Mouse (Mus musculus) midbrain, embryonic 15.5 days (tissue): ENCODE measurements around the gene Prm3. TPM values are rescaled to one million over a fixed set of nuclear protein-coding genes. Genes with fewer than 3 reads are reported as not detected.
A peak's percentile ranks its signal among the peaks of the same experiment; 100 is the strongest.

ENCODE experiments used
- ATAC-seq: fragments of 200-750 bp; cut with Nextera tagmentation; replicated peaks from 2 replicates; pipeline ENCODE4 v1.8.0; 2017; ENCODE audit warnings: moderate TSS enrichment
- H3K27ac ChIP-seq: fragments of 300-500 bp; sonication (generic); 2 replicates; pipeline ENCODE4 v1.5.1; 2015; ENCODE audit warnings: mild to moderate bottlenecking, inconsistent platforms
- H3K27me3 ChIP-seq: fragments of 300-500 bp; sonication (generic); replicated peaks from 2 replicates; pipeline ENCODE4 v1.6.1; 2015; ENCODE audit warnings: inconsistent platforms
- H3K36me3 ChIP-seq: fragments of 300-500 bp; sonication (generic); replicated peaks from 2 replicates; pipeline ENCODE4 v1.6.1; 2015; ENCODE audit warnings: inconsistent platforms
- H3K4me1 ChIP-seq: fragments of 300-500 bp; sonication (generic); 2 replicates; pipeline ENCODE4 v1.6.1; 2015; ENCODE audit warnings: inconsistent platforms
- H3K4me2 ChIP-seq: fragments of 300-500 bp; sonication (generic); 2 replicates; pipeline ENCODE4 v1.6.1; 2015; ENCODE audit warnings: inconsistent platforms, mild to moderate bottlenecking, moderate library complexity
- H3K4me3 ChIP-seq: fragments of 300-500 bp; sonication (generic); 2 replicates; pipeline ENCODE4 v1.5.1; 2015; ENCODE audit warnings: mild to moderate bottlenecking, inconsistent platforms
- H3K9ac ChIP-seq: fragments of 300-500 bp; sonication (generic); 2 replicates; pipeline ENCODE4 v1.6.1; 2015; ENCODE audit warnings: mild to moderate bottlenecking, inconsistent platforms
- H3K9me3 ChIP-seq: fragments of 300-500 bp; sonication (generic); 2 replicates; pipeline ENCODE4 v1.6.1; 2016; ENCODE audit warnings: inconsistent platforms
- WGBS: fragments of 180-500 bp; shearing (Covaris S2); methylation state at CpG from one replicate; pipeline ENCODE4 v1.1.7; 2015; ENCODE audit warnings: mixed read lengths; 5-methylcytosine and 5-hydroxymethylcytosine counted together
- polyA plus RNA-seq: library from polyadenylated mRNA; unstranded; fragments of >200 nt; fragmentation: Nextera tagmentation; extraction: Ambion mirVana; gene quantifications from 2 replicates; pipeline ENCODE4 v1.2.1, GENCODE M21; 2015

Gene Prm3
- polyA plus RNA-seq, 1 experiment from 2014 or later = not detected

GRCm38 (mm10) chr16:10787548-10788058 lies 3.1 kb downstream of the Prm3 start:
- ATAC-seq = no peak

GRCm38 (mm10) chr16:10786782-10787547 lies 3.7 kb downstream of the Prm3 start:
- H3K27ac ChIP-seq = no peak overlapping the region
- WGBS = 71% methylated on average over 4 of the region's 4 CpGs
- H3K9me3 ChIP-seq = no peaks in the 10 kb centered on the region
- H3K4me1 ChIP-seq = peaks cover 35% of the 10 kb centered on the region
- H3K9ac ChIP-seq = no peak overlapping the region
- peak overlapping the region; percentile 91 for H3K4me2 ChIP-seq
- no peaks in the 10 kb centered on the region for H3K36me3 ChIP-seq
- no peak overlapping the region for H3K4me3 ChIP-seq
- no peak for ATAC-seq
- H3K27me3 ChIP-seq = peaks cover 8% of the 10 kb centered on the region; the same call in 1 of the 2 replicates

More at GRCm38 (mm10) chr16:10787548-10788058, 3.1 kb downstream of the Prm3 start:
- 83% methylated on average over 7 of the region's 7 CpGs for WGBS
- H3K4me2 ChIP-seq = no peak overlapping the region
- H3K9ac ChIP-seq = no peak overlapping the region
- H3K9me3 ChIP-seq = no peaks in the 10 kb centered on the region
- peaks cover 8% of the 10 kb centered on the region; the same call in 1 of the 2 replicates for H3K27me3 ChIP-seq
- peaks cover 30% of the 10 kb centered on the region for H3K4me1 ChIP-seq
- no peak overlapping the region for H3K27ac ChIP-seq
- no peak overlapping the region for H3K4me3 ChIP-seq
- no peaks in the 10 kb centered on the region for H3K36me3 ChIP-seq

GRCm38 (mm10) chr16:10786288-10786687 lies 4.4 kb downstream of the Prm3 start:
- H3K9ac ChIP-seq = peak overlapping the region; percentile 55
- peaks cover 35% of the 10 kb centered on the region for H3K4me1 ChIP-seq
- peak overlapping the region; percentile 91 for H3K4me2 ChIP-seq
- H3K27ac ChIP-seq = peak overlapping the region; percentile 83
- H3K4me3 ChIP-seq = peak overlapping the region; percentile 53
- no peaks in the 10 kb centered on the region for H3K36me3 ChIP-seq
- peaks cover 8% of the 10 kb centered on the region; the same call in 1 of the 2 replicates for H3K27me3 ChIP-seq
- under 1% methylated on average over 9 of the region's 9 CpGs for WGBS
- ATAC-seq = peak; percentile 50
- no peaks in the 10 kb centered on the region for H3K9me3 ChIP-seq

GRCm38 (mm10) chr16:10785371-10786231 lies 5.1 kb downstream of the Prm3 start, which contains the start of gene Socs1:
TSS of gene Socs1 (minus strand) at chr16:10785536.
- peaks cover 35% of the 10 kb centered on the region for H3K4me1 ChIP-seq
- peak within 1 kb of the TSS; percentile 55 for H3K9ac ChIP-seq
- H3K9me3 ChIP-seq = no peaks in the 10 kb centered on the region
- WGBS = under 1% methylated on average over 56 of the region's 59 CpGs
- peak within 1 kb of the TSS; percentile 91 for H3K4me2 ChIP-seq
- peak; percentile 89 for ATAC-seq
- H3K4me3 ChIP-seq = peak within 1 kb of the TSS; percentile 53
- peak within 1 kb of the TSS; percentile 83 for H3K27ac ChIP-seq
- H3K36me3 ChIP-seq = no peaks in the 10 kb centered on the region
- peaks cover 8% of the 10 kb centered on the region; the same call in 1 of the 2 replicates for H3K27me3 ChIP-seq

- H3K36me3 ChIP-seq = no peaks in the 10 kb centered on the region
- peak overlapping the region; percentile 55 for H3K9ac ChIP-seq
- ATAC-seq = peak; percentile 85
- WGBS = under 1% methylated on average over 53 of the region's 55 CpGs
- H3K4me3 ChIP-seq = peak overlapping the region; percentile 53
- peak overlapping the region; percentile 91 for H3K4me2 ChIP-seq
- H3K4me1 ChIP-seq = peaks cover 35% of the 10 kb centered on the region
- H3K27ac ChIP-seq = peak overlapping the region; percentile 83
- no peaks in the 10 kb centered on the region for H3K9me3 ChIP-seq
- peaks cover 8% of the 10 kb centered on the region; the same call in 1 of the 2 replicates for H3K27me3 ChIP-seq
These were observed 5.8 kb downstream of the Prm3 start for GRCm38 (mm10) chr16:10784793-10785370.

GRCm38 (mm10) chr16:10783883-10784792 lies 6.6 kb downstream of the Prm3 start:
- Histone ChIP-seq H3K36me3 (no peaks in the 10 kb centered on the region), H3K9me3 (no peaks in the 10 kb centered on the region), H3K4me3 (peak overlapping the region; percentile 53), H3K4me2 (peak overlapping the region; percentile 91), H3K27ac (peak overlapping the region; percentile 83), H3K27me3 (peaks cover 8% of the 10 kb centered on the region; the same call in 1 of the 2 replicates), H3K9ac (peak overlapping the region; percentile 55), H3K4me1 (peaks cover 35% of the 10 kb centered on the region)
- 3% methylated on average over 81 of the region's 81 CpGs for WGBS
- ATAC-seq = peak; percentile 15

- H3K27me3 ChIP-seq = peaks cover 8% of the 10 kb centered on the region; the same call in 1 of the 2 replicates
- no peak overlapping the region for H3K9ac ChIP-seq
- no peak overlapping the region for H3K27ac ChIP-seq
- H3K36me3 ChIP-seq = no peaks in the 10 kb centered on the region
- peak overlapping the region; percentile 91 for H3K4me2 ChIP-seq
- peaks cover 35% of the 10 kb centered on the region for H3K4me1 ChIP-seq
- H3K4me3 ChIP-seq = no peak overlapping the region
- no peak for ATAC-seq
- no peaks in the 10 kb centered on the region for H3K9me3 ChIP-seq
- WGBS = 70% methylated on average over 8 of the region's 8 CpGs
These were observed 7.3 kb downstream of the Prm3 start for GRCm38 (mm10) chr16:10783451-10783850.

- Histone ChIP-seq H3K9ac (no peak overlapping the region), H3K36me3 (no peaks in the 10 kb centered on the region), H3K4me3 (no peak overlapping the region), H3K4me2 (peak overlapping the region; percentile 91; the same call in 1 of the 2 replicates), H3K9me3 (no peaks in the 10 kb centered on the region), H3K4me1 (peaks cover 35% of the 10 kb centered on the region), H3K27ac (no peak overlapping the region), H3K27me3 (peaks cover 8% of the 10 kb centered on the region; the same call in 1 of the 2 replicates)
- ATAC-seq = no peak
- WGBS = 59% methylated on average over 1 of the region's 1 CpGs
These were observed 7.6 kb downstream of the Prm3 start for GRCm38 (mm10) chr16:10783152-10783434.

GRCm38 (mm10) chr16:10782377-10783151 lies 8.2 kb downstream of the Prm3 start:
- Histone ChIP-seq H3K27ac (no peak overlapping the region), H3K27me3 (peaks cover 8% of the 10 kb centered on the region; the same call in 1 of the 2 replicates), H3K9me3 (no peaks in the 10 kb centered on the region), H3K9ac (no peak overlapping the region; the same call in 1 of the 2 replicates), H3K4me3 (no peak overlapping the region), H3K4me2 (peak overlapping the region; percentile 91; the same call in 1 of the 2 replicates), H3K4me1 (peaks cover 35% of the 10 kb centered on the region), H3K36me3 (no peaks in the 10 kb centered on the region)
- WGBS = 42% methylated on average over 6 of the region's 6 CpGs
- no peak for ATAC-seq

- WGBS = 45% methylated on average over 9 of the region's 9 CpGs
- H3K27me3 ChIP-seq = peaks cover 8% of the 10 kb centered on the region; the same call in 1 of the 2 replicates
- no peak overlapping the region for H3K27ac ChIP-seq
- no peak overlapping the region for H3K4me3 ChIP-seq
- H3K4me1 ChIP-seq = peaks cover 35% of the 10 kb centered on the region
- no peak overlapping the region for H3K4me2 ChIP-seq
- H3K9me3 ChIP-seq = no peaks in the 10 kb centered on the region
- no peak for ATAC-seq
- no peaks in the 10 kb centered on the region for H3K36me3 ChIP-seq
- no peak overlapping the region for H3K9ac ChIP-seq
These were observed 8.8 kb downstream of the Prm3 start for GRCm38 (mm10) chr16:10781862-10782371.
